Mouse (Mus musculus) gastrocnemius, postnatal 14 days (tissue): ENCODE data around the gene Rtraf. TPM values are rescaled to one million over a fixed set of nuclear protein-coding genes. Genes with fewer than 3 reads are reported as not detected.

Source experiments
- DNase-seq: peaks from one replicate; pipeline ENCODE4 v3.0.0; 2021; ENCODE audit warnings: mixed read lengths
- intact Hi-C: fragments of 180-260 bp; cut with DNase I; formaldehyde crosslinking; loops from one replicate; pipeline ENCODE4 v1.15.1; 2025; ENCODE audit warnings: low total_unique reads
- total RNA-seq, 2 experiments: library from RNA; stranded (reverse); gene quantifications; 2 replicates each; pipeline ENCODE4 v1.2.3; 2021

Rtraf gene
- total RNA-seq, 2 experiments from 2014 or later, result 68.0 to 70.2 TPM

- no peak for DNase-seq
- intact Hi-C loops, result no loop called here
Observed at GRCm38 (mm10) chr14:19763527-19763926, 60.1 kb downstream of the Rtraf start.

GRCm38 (mm10) chr14:19762014-19762413, 61.6 kb downstream of the Rtraf start:
- DNase-seq, result no peak
- intact Hi-C loops, result no loop called here

Other genes starting within 250 kb of the Rtraf start
- gene Gm2237, start 238.7 kb downstream of the Rtraf start, total RNA-seq, result 1 to 10 TPM in 1 of 2 experiments, under 1 TPM in 1; 0.47 to 2.1 TPM
- not detected for gene Gm5458, start 221.2 kb downstream of the Rtraf start, total RNA-seq
- 10 to 100 TPM; 46.5 to 62.5 TPM for gene Nid2, start 72.6 kb downstream of the Rtraf start, total RNA-seq
- gene Gng2, start 153.8 kb upstream of the Rtraf start, total RNA-seq, result 10 to 100 TPM in 1 of 2 experiments, 1 to 10 TPM in 1; 9.7 to 14.2 TPM